Mouse (Mus musculus): ENCODE measurements around the gene Zbed5.
"Not testable (repeated sequence)": the region's sequence is repeated elsewhere in the genome, so short reads cannot be mapped to it uniquely, and the experiment has no call there.

Gene Zbed5

DNA sequence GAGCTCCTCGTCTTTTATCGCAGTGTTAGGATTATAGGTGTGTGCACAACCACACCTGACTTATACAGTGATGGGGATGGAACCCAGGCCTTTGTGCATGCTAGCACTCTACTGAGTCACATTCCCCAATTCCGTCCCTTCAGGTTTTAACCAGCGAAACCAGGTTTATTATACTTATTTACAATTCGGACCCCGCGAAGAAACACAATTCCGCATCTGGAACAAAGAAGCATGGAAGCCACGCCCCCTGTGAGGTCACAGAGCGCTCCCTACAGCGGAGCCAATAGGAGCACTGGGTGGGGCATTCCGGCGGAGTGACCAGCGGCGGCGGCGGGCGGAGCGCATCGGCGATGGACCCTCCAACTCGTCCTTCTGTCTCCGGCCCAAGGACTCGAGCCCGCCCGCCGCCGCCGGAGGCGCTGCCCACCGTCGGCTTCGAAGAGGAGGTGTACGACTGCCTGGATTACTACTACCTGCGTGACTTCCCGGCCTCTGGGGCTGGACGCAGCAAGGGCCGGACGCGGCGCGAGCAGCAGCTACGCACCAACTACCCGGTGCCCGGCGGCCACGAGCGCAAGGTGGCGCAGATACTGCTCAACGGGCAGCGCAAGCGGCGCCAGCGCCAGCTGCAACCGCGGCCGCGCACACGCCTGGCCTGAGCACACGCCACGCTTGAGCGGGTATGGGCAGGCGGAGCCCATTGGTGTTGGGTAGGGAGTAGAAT, 12.9 kb downstream of the Zbed5 start, which contains the start of gene Nupr1l:
Nupr1l (plus strand) TSS at position 299 of the 724 bp plus-strand sequence.
- peak; percentile 78 to 89 for DNase-seq (ENCODE audit: low spot score in 2 of 2)

GRCm38 (mm10) chr5:129909147-129909546, 13.6 kb downstream of the Zbed5 start:
- DNase-seq (ENCODE audit: low spot score in 2 of 2) = no peak

DNA sequence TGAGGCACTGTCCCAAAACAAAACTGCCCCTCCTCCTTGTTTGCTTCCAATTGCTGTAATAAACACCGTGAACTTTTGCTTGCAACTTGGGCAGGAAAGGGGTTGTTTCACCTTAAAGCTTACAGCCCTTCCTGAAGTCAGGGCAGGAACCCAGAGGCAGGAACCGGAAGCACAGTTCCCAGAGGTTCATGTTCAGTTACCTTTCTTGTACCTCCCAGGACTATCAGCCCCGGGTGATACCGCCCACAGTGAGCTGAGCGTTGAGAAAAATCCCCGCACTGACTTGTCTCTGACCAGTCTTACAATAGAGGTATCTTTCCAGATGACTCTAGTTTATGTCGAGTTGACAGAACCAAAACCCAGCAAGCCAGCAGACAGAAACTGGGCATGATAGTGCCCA, 14.1 kb downstream of the Zbed5 start:
- DNase-seq (ENCODE audit: low spot score in 2 of 2) = no peak

- DNase-seq (ENCODE audit: low spot score in 2 of 2) = peak in 1 of 2 experiments; percentile 36
Measured at GRCm38 (mm10) chr5:129914024-129914423, 18.5 kb downstream of the Zbed5 start.

DNA sequence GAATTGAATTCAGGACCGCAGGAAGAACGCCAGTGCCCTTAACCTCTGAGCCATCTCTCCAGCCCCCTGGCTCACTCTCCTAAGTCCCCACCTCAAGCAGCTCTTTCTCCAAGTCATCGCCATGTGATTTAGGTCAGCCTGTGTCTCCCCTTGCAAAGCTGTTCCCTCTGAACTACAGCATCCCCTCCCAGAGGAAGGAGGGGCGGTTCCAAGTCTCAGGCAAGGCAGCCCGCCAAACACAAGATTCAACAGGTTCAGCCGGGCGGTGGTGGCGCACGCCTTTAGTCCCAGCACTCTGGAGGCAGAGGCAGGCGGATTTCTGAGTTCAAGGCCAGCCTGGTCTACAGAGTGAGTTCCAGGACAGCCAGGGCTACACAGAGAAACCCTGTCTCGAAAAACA, 20.0 kb downstream of the Zbed5 start:
- DNase-seq (ENCODE audit: low spot score in 2 of 2) = not testable (repeated sequence)

DNA sequence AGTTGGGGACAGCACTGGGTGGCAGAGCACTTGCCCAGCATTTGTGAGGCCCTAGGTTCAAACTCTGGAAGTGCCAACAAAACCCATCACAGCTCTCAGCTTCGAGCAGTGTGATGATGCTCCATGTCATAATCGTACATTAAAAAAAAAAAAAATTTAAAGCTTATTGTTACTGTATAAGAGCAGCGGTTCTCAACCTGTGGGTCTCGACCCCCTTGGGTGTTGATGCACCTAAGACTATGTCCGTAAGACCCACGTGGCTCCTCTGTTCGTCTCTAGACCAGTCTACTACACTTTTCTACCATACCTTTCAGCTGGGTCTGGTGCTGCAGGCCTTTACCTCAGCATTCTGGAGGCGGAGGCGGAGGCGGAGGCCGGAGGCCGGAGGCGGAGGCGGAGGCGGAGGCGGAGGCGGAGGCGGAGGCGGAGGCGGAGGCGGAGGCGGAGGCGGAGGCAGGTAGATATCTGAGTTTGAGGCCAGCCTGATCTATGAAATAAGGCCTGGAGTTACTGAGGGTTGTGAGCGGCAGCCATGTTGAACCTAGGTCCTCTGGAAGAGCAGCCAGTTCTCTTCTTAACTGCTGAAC, 22.6 kb downstream of the Zbed5 start:
- DNase-seq (ENCODE audit: low spot score in 2 of 2) = no peak

DNA sequence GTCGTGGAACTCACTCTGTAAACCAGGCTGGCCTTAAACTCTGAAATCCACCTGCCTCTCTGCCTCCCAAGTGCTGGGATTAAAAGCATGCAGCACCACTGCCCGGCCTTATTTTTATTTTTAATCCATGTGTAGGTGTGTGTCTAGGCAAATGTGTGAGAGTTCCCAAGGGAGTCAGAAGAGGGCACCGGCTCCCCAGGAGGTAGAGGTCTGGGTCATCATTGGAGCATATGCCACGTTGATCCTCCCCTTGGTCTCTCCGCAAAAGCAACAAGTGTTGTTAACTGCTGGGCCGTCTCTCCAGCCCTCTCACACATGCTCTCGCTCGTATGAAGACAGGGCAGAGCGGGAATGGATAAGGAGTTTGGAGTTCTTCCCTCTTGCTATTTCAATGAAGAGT, 23.2 kb downstream of the Zbed5 start:
- DNase-seq (ENCODE audit: low spot score in 2 of 2) = no peak

- DNase-seq (ENCODE audit: low spot score in 2 of 2) = no peak
Measured at GRCm38 (mm10) chr5:129919320-129919719, 23.8 kb downstream of the Zbed5 start.

- DNase-seq (ENCODE audit: low spot score in 2 of 2) = no peak
Measured at GRCm38 (mm10) chr5:129921972-129922371, 26.4 kb downstream of the Zbed5 start.

- DNase-seq (ENCODE audit: low spot score in 2 of 2) = no peak
Measured at GRCm38 (mm10) chr5:129924820-129925452, 29.4 kb downstream of the Zbed5 start.

- DNase-seq (ENCODE audit: low spot score in 2 of 2) = no peak
Measured at GRCm38 (mm10) chr5:129925933-129926332, 30.4 kb downstream of the Zbed5 start.

DNA sequence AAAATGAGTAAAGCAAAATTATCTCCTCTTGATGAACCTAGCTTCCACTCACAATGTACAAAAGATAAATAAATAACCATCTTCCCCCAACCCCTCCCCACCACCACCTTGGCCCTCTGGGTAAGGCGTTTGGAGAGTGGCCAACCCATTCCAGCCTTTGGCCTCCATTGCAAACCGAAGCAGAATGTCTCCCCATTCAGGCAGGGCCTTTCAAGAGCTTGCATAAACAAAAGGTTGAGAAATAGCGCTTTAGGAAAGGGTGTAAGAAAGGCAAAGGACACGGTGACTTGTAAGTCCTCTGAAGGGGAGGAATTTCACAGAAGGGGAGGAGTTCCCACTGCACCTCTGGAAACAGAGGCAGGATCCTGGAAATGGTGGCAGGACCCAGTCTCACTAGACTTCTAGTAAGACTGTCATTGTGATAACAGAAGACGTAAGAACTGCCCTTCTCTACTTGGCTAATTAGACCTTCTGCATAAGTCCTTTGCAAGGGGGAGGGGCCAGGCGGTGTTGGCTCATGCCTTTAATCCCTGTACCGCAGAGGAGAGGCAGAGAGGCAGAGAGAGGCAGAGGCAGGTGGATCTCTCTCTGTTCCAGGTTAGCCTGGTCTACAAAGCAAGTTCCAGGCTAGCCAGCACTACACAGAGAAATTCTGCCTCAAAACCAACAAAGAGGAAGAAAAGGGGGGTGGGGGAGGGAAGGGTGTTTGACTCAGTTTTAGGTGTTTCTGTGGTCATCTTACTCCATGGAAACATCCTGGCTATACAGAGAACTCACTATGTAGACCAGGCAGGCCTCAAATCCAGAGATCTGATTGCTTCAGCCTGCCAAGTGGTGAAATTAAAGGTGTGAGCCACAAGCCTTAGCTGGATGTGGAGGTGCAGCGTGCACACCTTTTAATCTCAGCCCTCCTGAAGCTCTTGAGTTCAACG, 34.7 kb downstream of the Zbed5 start:
- no peak for DNase-seq (ENCODE audit: low spot score in 2 of 2)

DNA sequence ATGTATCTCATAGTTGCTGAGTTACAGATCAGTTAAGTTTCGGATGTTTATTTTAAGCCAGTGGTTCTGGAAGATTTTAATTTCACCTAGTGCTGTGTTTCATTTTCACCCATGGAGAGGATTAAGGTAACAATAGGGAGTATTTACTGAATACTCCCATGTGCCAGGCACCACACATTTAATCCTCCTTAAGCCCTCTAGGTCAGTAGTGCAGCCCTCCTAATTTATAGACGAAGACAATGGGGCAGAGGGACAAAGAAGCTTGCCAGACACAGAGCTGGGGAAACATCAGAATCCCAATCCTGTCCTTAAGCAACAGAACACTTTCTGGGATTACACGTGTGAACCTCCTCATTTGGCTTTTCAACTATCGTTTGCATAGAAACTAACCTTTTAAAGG, 41.4 kb downstream of the Zbed5 start:
- DNase-seq (ENCODE audit: low spot score in 2 of 2) = no peak

DNA sequence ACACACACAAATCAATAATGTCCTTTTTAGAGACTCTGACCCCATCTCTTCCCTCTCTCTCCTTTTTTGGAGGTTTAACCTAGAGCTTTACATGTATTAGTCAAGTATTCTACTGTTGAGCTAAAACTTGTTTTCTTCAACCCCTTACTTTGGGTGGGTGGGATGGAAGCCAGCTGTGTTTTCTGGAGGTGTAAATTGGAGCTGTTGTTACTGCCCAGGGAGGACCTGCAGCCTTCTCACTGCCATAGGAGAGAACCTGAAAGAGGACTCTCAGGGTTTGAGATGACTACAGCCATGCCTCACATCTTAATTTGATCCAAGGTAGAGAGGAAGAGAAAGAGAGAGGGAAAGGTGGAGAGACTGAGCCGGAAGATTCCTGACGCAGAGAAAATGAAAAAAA, 44.8 kb downstream of the Zbed5 start:
- DNase-seq (ENCODE audit: low spot score in 2 of 2) = no peak

DNA sequence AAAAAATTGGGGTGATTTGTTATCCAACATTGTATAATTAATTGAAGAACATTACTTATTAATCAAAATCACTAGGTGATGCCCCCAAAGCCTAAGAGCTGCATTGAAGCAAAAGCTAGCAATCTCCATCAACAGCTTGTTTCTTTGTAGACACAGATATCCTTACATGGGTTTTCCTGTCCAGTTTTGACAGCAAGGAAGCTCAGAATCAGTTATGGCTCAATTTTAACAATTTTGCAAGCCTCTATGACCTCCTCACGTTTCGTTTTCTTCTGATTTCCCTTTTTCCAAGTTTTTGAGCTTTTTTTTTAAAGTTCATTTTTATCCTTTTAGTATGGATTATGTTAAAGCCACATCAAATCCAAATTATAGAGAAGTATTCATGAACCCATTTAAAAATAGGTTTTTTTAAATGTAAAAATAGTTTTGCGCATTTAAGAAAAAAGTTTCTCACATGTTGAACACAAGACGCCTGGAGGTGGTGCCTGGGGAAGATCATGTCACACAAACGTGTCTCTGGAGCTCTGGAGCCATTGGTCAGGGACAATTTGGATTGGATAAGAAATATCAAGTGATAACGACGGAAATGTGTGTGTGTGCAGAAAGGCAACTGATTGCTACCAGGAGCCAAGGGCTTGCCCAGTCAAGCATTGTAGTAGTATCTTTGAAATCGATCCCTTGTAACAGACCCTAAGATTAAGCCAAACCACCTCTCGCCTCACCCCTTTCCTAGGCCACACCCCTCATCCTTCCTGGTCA, 45.4 kb downstream of the Zbed5 start:
- DNase-seq (ENCODE audit: low spot score in 2 of 2) = no peak

DNA sequence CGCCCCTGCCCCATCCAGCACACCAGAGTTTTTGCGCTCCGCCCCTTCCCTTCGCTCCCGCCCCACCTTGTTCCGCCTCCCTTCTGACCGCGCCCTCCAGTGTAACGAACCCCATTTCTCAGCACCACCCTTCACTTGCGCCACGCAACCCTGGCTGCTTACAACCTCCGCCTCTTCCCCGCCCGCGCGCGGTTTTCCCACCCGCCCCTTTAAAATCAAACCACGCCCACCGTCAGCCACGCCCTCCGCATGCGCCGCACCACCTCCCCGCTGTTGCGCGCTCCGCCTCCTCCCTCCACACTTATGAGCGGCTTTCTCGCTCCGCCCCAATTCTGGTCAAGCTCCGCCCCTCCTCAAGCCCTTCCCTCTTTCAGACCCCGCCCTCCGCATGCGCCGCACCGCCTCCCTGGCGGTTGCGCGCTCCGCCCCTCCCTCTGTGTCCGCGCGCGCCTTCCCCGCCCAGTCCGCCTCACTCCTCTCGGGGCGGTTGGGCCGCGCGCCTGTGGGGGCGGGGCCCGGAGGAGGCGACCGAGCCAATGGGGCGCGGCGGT, 46.0 kb downstream of the Zbed5 start, which contains the start of gene Vkorc1l1:
Vkorc1l1 (plus strand) TSS at position 476 of the 551 bp plus-strand sequence.
- peak; percentile 99 to 100 for DNase-seq (ENCODE audit: low spot score in 2 of 2)

- peak; percentile 64 for DNase-seq (ENCODE audit: low spot score in 2 of 2)
Measured at GRCm38 (mm10) chr5:129942073-129942939, 46.8 kb downstream of the Zbed5 start.

DNA sequence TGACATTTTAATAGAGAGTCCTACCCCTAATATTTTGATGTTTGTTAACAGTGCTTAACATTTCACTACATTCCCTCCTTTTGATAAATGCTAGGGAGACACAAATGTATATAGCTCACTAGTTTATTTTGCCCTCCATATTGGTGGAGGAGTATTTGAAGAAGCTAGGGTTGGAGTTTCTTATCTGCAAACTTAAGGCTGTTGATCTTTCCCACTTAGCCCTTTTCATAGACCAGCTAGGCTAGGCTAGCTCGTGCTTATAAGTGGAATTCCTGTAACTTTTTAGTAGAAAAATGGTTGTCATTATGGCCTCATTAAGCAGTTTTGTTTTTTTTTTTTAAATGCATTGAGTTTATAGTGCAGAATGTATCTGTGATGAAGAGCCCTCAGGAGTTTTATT, 47.9 kb downstream of the Zbed5 start:
- no peak for DNase-seq (ENCODE audit: low spot score in 2 of 2)

GRCm38 (mm10) chr5:129947528-129948033, 52.1 kb downstream of the Zbed5 start:
- no peak for DNase-seq (ENCODE audit: low spot score in 2 of 2)

- DNase-seq (ENCODE audit: low spot score in 2 of 2) = no peak
Measured at GRCm38 (mm10) chr5:129952143-129952542, 56.6 kb downstream of the Zbed5 start.

Measured in spleen, postnatal 10 days (tissue).